Mouse (Mus musculus) liver, embryonic 15.5 days (tissue): Measurements from ENCODE around the gene 1700020L24Rik. TPM values are rescaled to one million over a fixed set of nuclear protein-coding genes. Genes with fewer than 3 reads are reported as not detected.

Source experiments
- ATAC-seq: fragments of 200-750 bp; cut with Nextera tagmentation; 2 replicates; pipeline ENCODE4 v1.8.0; 2017; ENCODE audit warnings: moderate number of reproducible peaks, mild to moderate bottlenecking, moderate library complexity; ENCODE audit not compliant: insufficient read depth
- H3K27ac ChIP-seq: fragments of 300-500 bp; sonication (generic); replicated peaks from 2 replicates; pipeline ENCODE4 v1.5.1; 2015; ENCODE audit warnings: mild to moderate bottlenecking, inconsistent platforms
- H3K27me3 ChIP-seq: fragments of 300-500 bp; sonication (generic); 2 replicates; pipeline ENCODE4 v1.6.1; 2015; ENCODE audit warnings: mild to moderate bottlenecking, inconsistent platforms
- H3K36me3 ChIP-seq: fragments of 300-500 bp; sonication (generic); replicated peaks from 2 replicates; pipeline ENCODE4 v1.6.1; 2015; ENCODE audit warnings: moderate library complexity, mild to moderate bottlenecking, inconsistent platforms
- H3K4me1 ChIP-seq: fragments of 300-500 bp; sonication (generic); replicated peaks from 2 replicates; pipeline ENCODE4 v1.6.1; 2015; ENCODE audit warnings: inconsistent platforms
- H3K4me2 ChIP-seq: fragments of 300-500 bp; sonication (generic); 2 replicates; pipeline ENCODE4 v1.6.1; 2015; ENCODE audit warnings: moderate library complexity, mild to moderate bottlenecking, inconsistent platforms
- H3K4me3 ChIP-seq: fragments of 300-500 bp; sonication (generic); replicated peaks from 2 replicates; pipeline ENCODE4 v1.5.1; 2015; ENCODE audit warnings: mild to moderate bottlenecking, inconsistent platforms
- H3K9ac ChIP-seq: fragments of 300-500 bp; sonication (generic); 2 replicates; pipeline ENCODE4 v1.6.1; 2015; ENCODE audit warnings: moderate library complexity, mild to moderate bottlenecking, inconsistent platforms
- H3K9me3 ChIP-seq: fragments of 300-500 bp; sonication (generic); replicated peaks from 2 replicates; pipeline ENCODE4 v1.6.1; 2016; ENCODE audit warnings: inconsistent platforms
- WGBS: fragments of 180-500 bp; shearing (Covaris S2); methylation state at CpG from one replicate; pipeline ENCODE4 v1.1.7; 2015; ENCODE audit warnings: mixed read lengths; ENCODE audit not compliant: insufficient replicate concordance; 5-methylcytosine and 5-hydroxymethylcytosine counted together
- polyA plus RNA-seq: library from polyadenylated mRNA; unstranded; fragments of >200 nt; fragmentation: Nextera tagmentation; extraction: Ambion mirVana; gene quantifications from 2 replicates; pipeline ENCODE4 v1.2.1, GENCODE M21; 2015

Gene 1700020L24Rik
- polyA plus RNA-seq, 1 experiment from 2014 or later, result 2.7 TPM

DNA sequence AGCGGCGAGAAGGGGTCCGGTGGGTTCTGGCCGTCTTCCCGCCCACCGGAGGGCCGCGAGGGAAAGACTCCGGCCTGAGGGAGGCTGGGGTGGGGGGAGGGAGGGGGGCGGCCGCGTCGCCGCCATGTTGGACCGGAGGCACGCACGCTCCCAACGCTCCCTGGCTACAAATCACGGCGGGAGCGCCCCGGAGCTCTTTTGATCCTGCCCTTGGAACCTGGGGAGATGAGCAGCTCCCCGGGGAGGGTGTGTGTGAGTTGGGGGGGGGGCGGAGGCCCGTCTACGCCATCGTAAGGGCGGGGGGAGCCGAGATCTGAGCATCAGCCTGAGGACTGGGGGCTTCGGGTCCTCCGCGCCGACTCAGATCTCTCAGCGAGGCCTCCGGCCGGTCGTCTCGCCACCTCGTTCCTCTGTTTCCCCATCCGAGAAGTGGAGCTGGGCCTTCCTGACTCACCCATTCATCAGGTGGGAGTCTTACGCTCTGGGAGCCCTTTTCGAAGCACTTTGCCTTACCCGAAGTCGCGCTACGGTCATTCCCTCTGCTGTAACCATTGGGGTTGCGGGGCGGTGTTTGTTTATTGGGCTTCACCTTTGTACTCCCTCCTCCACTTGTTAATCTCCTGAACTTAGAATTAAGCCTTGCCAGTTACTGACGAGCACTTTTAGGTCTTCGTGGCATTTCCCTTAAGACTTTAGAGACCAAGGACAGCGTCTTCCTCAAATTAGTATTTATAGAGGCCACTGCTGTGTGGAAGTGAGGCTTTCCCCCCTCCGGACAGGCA lies 35.9 kb downstream of the 1700020L24Rik start:
- H3K4me3 ChIP-seq, result peak overlapping the region; percentile 97
- under 1% methylated on average over 51 of the region's 52 CpGs for WGBS
- H3K36me3 ChIP-seq, result peaks cover 20% of the 10 kb centered on the region
- peaks cover 32% of the 10 kb centered on the region for H3K4me1 ChIP-seq
- peak overlapping the region; percentile 95 for H3K9ac ChIP-seq
- peak overlapping the region; percentile 74 for H3K4me2 ChIP-seq
- peak overlapping the region; percentile 89 for H3K27ac ChIP-seq
- H3K27me3 ChIP-seq, result peaks cover 4% of the 10 kb centered on the region; the same call in 1 of the 2 replicates
- peak; percentile 60 for ATAC-seq
- H3K9me3 ChIP-seq, result no peaks in the 10 kb centered on the region

Other genes with a start within 250 kb of the 1700020L24Rik start
- gene Slfn3, start 246.3 kb upstream of the 1700020L24Rik start, polyA plus RNA-seq, result 1.7 and 1.8 TPM in 2 replicates
- gene Slfn14, start 151.0 kb upstream of the 1700020L24Rik start, polyA plus RNA-seq, result 32.3 and 37.0 TPM in 2 replicates
- gene Ap2b1, start 138.7 kb upstream of the 1700020L24Rik start, polyA plus RNA-seq, result 18.6 and 19.6 TPM in 2 replicates
- gene Pex12, start 135.1 kb upstream of the 1700020L24Rik start, polyA plus RNA-seq, result 5.1 and 5.4 TPM in 2 replicates
- 0.12 and 0.22 TPM in 2 replicates for gene Rasl10b, start 28.5 kb upstream of the 1700020L24Rik start, polyA plus RNA-seq
- gene Gas2l2, start 8.2 kb upstream of the 1700020L24Rik start, polyA plus RNA-seq, result not detected in 2 replicates
- 0.39 and 0.41 TPM in 2 replicates for gene Mmp28, start 25.4 kb downstream of the 1700020L24Rik start, polyA plus RNA-seq
- 3.7 and 3.9 TPM in 2 replicates for gene Taf15, start 35.4 kb downstream of the 1700020L24Rik start, polyA plus RNA-seq
- not detected in 2 replicates for gene Heatr9, start 84.5 kb downstream of the 1700020L24Rik start, polyA plus RNA-seq
- gene Ccl5, start 92.8 kb downstream of the 1700020L24Rik start, polyA plus RNA-seq, result 0.53 and 0.93 TPM in 2 replicates
- 54.3 and 58.4 TPM in 2 replicates for gene Ccl9, start 141.0 kb downstream of the 1700020L24Rik start, polyA plus RNA-seq
- 15.6 and 16.8 TPM in 2 replicates for gene Ccl6, start 155.4 kb downstream of the 1700020L24Rik start, polyA plus RNA-seq
- gene Rpl9-ps1, start 207.9 kb downstream of the 1700020L24Rik start, polyA plus RNA-seq, result not detected in 2 replicates
- gene Ccl3, start 211.7 kb downstream of the 1700020L24Rik start, polyA plus RNA-seq, result 0.83 and 1.2 TPM in 2 replicates
- 0.32 and 0.37 TPM in 2 replicates for gene Ccl4, start 224.9 kb downstream of the 1700020L24Rik start, polyA plus RNA-seq